Mouse (Mus musculus) c-Kit-positive CD71-negative TER-119-negative erythroid progenitor cells, embryonic 14.5 days (primary cell): ENCODE data around the gene Krt25.

Source experiments
- DNase-seq: peaks from one replicate; pipeline ENCODE4 v3.0.0-alpha.2; 2013; ENCODE audit warnings: low read depth

Krt25 gene

DNA sequence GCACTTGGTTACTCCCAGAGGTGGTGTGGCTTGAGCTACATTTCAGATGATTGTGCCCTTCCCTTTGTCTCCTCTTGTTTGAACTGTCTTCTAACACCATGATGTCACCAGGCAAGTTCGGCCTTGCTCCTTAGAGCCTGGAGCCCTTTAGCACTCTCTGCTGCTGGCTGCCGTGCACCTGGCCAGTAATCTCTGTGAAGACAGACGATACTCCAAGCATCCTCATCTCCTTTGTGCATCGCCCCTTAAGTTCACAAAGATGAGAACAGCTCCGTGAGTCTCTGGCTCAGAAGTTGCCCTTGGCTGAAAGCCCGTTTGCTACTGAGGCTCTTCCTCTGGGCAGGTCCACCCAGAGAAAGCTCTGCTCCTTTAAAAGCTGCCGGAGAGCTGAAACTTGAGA is 46.0 kb downstream of the Krt25 start:
- DNase-seq, result no peak

DNA sequence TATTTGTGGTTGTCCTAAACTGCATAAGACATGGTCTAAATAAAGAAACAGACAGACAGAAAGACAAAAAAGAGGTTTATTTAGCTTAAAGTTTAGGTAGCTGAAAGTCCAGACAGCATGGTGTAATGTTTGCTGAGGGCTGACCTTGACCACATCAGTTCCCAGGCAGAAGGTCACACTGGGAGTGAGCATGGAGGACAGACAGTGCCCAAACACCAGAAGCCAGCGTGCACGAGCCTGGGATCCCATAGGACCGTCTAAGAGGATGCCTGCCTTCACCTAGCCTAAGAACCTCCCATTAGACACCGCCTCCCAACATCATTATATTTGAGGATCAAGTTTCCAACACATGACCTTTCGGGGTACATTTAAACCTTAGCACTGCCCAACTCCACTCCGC is 47.1 kb downstream of the Krt25 start:
- no peak for DNase-seq

DNA sequence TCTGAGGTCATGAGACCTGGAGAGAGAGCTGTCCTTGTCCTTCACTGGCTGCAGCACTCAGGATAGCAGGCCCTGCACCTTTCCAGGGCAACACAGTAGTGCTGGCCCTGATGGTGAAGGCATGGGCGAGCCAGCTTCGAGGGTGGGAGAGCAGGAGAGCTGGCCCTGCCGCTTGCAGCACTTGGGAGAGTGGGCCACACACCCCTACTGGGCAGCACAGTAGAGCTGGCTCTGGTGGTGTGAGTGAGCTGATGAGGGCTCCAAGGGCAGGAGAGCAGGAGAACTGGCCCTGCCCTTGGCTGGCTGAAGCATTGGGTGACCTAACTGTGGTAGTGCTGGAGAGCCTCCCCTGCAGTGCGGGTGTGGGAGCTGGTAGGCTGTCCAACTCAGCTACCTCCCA is 50.0 kb downstream of the Krt25 start:
- DNase-seq, result no peak

DNA sequence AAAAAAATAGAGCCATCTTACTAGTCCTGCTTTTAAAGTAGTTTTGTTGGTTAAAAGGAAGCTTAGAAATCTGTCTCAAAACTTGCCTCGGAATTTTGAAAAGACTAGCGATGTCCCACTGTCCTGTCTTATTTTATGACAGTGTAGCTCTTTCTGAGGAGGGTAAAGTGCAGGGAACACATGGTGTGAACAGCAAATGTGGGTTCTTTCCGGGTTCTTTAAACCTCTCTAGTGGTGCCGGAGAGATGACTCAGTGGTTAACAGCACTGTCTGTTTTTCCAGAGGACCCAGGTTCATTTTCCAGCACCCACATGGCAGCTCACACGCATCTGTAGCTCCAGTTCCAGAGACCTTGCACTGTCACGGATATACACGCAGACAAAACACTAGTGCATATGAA is 53.6 kb downstream of the Krt25 start:
- no peak for DNase-seq

DNA sequence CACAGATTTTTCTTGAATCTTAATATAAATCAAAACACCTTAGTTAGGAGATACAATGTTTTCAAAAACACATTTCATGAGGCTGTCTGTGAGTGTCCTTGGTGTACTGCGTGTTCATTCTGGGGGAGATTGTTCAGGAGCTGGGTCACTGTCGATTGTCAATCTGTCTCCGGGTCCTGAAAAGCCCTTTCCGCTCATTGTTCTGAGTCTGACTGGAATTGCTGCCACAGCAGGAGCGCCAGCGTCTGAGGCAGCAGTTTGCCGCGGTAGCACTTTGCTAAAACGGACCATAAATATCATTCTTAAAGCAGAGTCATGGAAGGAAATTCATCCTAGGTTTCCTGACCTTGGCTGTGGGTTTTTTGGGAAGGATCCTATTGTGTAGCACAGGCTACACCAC is 57.0 kb downstream of the Krt25 start:
- no peak for DNase-seq
